Mouse (Mus musculus) olfactory bulb, adult 2 months (tissue): ENCODE measurements around the gene 5330417H12Rik.

Source experiments
- CTCF ChIP-seq: fragments of 200-500 bp; IDR thresholded peaks from 2 replicates; pipeline ENCODE4 v1.5.1; 2012; ENCODE audit warnings: low read depth, mild to moderate bottlenecking, low read length, moderate library complexity; ENCODE audit not compliant: insufficient read depth
- POLR2A ChIP-seq: fragments of 200-500 bp; IDR thresholded peaks from 2 replicates; pipeline ENCODE4 v1.6.1; 2012; ENCODE audit warnings: mild to moderate bottlenecking, low read depth, low read length, moderate library complexity; ENCODE audit not compliant: insufficient read depth

DNA sequence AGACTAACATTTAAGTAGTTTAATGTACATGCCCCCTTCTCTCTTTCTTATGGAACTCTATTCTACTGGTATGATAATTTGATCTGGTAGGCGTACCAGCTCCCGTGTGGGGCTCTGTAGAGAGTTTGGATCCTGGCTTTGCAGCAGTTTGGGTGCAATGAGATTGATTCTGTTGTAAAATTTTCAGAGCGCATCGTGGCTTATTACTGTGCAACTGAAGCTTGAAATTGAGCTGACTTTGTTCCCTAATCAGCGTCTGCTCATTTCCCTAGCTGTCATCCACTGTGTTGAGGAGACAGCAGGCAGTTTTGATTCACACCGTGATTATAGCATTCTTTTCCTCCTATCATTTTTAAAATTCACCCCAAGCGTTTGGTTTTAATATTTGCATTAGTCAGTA, 12.4 kb upstream of the 5330417H12Rik start:
- TF ChIP-seq CTCF = no peak
- TF ChIP-seq POLR2A = no peak
